Mouse (Mus musculus): ENCODE measurements around the gene Atp5j.

Gene Atp5j

DNA sequence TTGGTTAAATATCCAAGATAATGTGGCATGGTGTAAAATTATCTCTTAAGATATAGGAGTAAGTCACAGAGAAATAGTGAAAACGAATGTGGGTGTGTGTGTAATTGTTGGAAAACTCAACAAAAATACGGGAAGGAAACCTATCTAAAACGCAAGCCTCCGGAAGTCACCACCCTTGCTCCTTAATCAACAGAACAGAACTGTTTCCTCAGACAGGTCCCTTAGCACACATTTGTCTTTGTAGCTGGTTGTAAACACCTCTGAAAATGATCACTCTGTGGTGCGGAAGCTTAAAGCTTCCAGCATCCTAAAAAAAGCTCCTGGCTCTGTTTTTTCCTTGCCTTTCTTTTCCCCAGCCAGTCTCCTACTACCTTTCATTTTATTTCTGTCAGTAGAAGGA is 30.6 kb downstream of the Atp5j start:
- no peak for DNase-seq

DNA sequence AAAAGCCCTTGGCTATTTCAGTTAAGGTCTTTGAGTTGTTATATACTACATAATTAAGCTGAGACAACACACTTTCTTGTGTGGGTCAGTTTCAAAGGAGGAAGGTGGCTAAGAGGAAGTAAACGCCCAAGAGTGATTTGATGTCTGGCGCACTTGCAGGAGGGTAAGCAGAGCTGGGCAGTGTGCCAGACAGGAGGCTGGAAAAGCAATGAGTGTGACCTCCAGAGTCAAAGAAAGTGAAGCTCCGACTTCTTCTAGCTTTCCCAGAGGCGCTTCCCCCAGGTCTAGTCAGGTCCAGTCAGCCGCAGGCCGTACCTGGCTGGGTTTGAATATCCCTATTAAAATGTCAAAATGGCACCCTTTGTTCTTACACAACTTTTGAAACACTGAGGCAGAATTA is 33.2 kb downstream of the Atp5j start:
- no peak for DNase-seq

DNA sequence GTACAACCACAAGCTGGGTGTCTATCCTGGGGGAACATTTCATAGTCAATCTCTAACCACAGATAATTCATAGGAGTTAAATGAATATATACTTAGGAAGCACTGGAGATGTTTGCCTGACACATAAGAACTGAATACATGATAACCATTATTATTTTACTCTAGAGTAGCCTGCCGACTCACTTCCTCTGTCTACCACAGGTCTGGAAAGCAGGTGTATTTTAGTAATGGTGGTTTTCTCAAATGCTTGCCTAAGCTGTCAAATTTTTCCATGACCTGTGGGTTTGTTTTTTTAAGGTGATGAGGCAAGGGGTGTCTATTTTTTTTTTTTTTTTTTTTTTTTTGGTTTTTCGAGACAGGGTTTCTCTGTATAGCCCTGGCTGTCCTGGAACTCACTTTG is 35.4 kb downstream of the Atp5j start:
- no peak for DNase-seq

DNA sequence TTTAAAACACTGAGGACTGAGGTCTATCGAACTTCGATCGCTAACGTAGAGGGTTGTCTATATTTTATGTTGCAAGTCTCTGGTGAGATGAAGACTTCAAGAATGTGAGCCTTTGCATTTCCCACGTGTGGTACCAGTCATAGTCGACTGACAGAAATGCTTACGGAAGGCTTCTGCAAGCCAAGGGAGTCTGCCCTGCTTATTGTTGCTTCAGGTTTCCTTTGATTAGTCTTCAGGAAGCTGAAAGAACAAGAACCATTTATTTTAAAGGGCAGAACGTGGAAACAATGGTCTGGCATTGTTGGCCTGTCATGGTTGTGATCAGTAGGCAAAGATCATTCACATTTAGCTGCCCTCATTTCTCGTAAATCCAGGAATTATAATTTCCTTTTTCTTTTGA is 38.7 kb downstream of the Atp5j start:
- no peak for DNase-seq

DNA sequence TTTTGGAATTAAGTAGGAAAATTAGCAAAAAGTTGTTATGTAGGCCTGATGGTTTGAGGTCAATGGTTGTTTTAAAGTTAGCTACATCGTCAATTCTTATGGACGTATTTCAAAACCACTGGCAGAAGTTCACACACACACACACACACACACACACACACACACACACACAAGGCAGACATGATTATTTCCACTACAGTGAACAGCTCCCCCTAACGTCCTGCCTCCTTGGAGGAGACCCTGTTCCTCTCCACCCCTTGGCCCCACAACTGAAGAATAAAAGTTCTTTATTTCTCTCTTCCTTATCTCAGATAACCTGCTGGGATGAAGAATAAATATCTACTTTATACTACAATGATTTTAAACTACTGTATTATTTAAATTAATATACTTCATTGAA is 40.1 kb downstream of the Atp5j start:
- no peak for DNase-seq

DNA sequence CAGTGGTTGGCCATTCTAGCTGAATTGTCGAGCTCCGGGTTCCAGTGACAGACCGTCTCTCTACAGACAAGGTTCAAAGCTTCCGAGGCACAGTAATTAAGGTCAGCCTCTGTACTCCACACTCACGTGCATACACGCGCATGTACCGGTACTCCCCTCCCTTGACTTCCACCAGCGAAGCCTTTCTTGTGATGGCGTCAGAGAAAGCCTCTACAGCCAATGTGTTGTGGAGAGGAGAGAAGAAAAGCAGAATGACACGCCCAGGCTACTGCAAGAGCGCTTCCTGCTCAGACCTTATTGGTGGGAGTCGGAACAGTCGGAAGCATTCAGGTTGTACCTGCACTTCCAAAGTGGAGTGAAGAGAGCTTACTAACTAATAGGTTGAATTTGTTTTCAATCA is 42.0 kb downstream of the Atp5j start:
- no peak for DNase-seq

DNA sequence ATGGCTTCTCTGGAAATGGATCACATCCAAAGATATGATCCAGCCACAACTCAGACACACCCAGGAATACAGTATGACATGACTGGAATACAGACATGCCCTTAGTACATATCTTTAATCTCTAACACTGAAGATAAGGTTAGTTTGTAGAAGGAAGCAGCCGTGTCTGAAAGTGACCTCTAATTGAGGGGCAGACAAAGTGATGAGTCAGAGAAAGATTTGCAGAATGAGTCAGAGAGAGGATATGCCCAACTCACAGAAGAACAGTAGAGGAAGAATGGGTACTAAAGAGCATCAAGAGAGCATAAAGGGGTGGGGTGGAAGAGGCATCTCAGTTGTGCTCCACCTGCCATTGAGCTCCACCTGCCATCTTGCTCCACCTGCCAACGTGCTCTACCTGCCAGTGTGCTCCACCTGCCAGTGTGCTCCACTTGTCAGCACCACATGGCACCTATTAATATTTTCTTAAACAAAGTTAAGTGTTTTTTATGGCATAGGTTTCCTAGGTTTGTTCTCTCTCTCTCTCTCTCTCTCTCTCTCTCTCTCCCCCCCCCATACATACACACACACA is 44.7 kb downstream of the Atp5j start:
- no peak for DNase-seq

DNA sequence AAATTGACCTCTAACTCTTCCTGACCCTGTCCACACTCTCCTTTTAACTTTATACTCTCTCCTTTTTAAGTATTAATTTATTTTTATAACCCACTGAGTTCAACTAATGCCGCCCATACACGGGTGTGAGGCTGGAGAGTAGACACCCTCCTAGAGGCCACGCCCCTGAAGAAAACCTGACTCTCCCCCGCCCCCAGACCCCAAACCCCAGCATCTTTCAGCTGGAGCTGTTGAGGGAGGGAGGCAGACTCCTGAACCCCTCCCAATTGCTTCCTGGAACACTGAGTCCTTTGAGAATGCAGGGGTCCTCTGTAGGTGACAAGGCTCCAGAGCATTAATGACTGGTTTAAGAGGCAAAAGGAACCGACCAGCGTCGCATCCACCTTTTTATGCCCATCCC is 50.5 kb downstream of the Atp5j start:
- DNase-seq = no peak

DNA sequence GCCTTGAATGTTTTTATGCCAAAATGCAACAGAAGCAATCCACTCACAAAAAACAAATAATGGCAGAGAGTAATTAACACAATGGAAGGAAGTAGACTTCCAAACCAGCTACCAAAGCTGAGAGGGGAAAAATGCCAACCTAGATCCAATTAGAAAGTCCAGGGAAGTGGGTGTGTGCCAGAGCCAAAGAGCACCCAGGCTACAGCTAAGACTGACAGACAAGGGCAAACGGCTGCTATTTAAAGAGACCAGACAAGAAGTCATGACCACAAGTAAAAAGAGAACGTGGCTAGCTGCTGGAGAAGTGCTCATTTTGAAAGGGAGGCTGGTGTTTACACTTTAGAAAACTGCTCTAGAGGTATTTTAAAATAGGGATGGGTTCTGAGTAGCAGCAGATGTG is 52.1 kb downstream of the Atp5j start:
- no peak for DNase-seq

DNA sequence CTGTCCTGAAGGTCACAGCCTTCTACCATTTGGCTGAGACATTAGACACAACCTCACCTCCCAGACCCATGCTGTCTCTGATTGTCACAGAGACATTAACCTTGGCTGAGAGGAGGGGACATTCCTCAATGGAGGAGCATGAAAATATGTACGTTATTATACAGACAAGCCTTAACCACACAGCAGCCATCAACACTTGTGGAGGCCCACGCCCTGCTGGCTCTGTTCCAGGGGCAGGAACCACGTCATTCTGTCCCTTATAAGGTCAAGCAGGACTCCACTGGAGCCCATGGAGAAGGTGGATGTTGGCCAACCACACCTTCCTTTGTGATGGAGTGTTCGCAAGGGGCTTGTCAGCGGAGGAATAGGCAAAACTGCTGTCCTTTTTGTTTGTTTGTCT is 55.7 kb downstream of the Atp5j start:
- no peak for DNase-seq

DNA sequence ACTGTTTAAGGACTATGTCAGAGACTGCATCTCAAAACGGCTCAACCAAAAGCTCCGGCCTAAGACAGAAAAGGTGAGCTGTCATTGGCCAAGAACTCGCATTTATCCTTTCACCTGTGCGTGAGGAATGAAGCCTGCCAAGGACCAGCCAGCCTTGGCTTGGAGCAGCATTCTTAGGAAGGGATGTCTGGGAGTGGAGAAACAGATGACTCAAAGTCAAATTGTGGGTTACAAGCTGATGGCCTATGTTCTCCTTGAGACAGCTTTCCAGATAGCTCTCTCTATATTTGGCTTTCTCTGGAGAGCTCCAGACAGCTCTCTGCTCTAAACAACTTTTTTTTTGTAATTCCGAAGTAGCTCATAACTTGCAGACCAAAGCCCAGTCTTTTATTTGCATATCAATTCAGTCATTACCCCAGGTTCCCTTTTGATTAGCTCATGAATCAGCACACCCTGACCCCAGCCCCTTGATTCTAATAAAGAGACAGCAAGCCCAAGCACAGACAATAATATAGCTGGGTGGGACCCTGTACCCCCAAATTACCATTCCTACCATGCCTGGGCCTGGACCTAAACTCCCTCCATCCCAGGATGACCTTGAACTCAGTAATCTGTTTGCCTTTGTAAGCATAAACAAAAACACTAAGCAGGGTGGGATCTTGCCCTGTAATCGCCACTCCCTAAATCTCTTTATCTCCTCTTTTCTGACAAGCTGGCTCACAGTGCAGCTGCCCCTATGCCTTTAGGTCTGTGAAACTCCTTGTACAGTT is 56.4 kb downstream of the Atp5j start:
- no peak for DNase-seq

DNA sequence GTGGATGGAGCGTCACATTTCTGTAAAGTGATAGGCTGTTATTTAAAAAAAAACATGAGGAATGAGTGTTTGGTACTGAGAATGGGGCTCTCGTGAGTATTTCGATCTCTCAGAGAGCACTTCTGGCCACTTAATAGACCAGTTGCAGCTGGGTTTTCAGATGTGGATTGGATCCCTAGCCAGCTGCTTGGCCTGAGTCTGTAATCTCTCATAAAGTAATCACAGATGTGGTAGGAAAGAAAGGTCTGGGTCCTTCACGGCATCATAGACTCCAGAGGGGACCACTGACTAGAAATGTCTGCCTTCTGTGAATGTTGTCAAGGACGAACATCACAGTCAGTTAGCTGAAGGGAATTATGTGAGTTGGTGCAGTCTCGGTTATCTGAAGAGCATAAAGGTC is 57.0 kb downstream of the Atp5j start:
- DNase-seq = no peak
